Mouse (Mus musculus): ENCODE measurements around the gene 1810062G17Rik. TPM values are rescaled to one million over a fixed set of nuclear protein-coding genes. Genes with fewer than 3 reads are reported as not detected.
A peak's percentile ranks its signal among the peaks of the same experiment; 100 is the strongest.

Gene 1810062G17Rik
- polyA plus RNA-seq (2016; fragmentation: Nextera tagmentation; extraction: Ambion mirVana): 0.45 and 0.57 TPM in 2 replicates

GRCm38 (mm10) chr3:36475532-36476087 is at the start of gene 1810062G17Rik, which contains the start of gene Anxa5:
1810062G17Rik (plus strand) TSS chr3:36475937.
Anxa5 (minus strand) TSS chr3:36475894.
- Histone ChIP-seq H3K4me3 (replicated peaks) (peak within 1 kb of the TSS; percentile 53), H3K27me3 (no peaks in the 10 kb centered on the region; the same call in 1 of the 2 replicates), H3K9ac (peak within 1 kb of the TSS; percentile 58), H3K4me2 (peak within 1 kb of the TSS; percentile 70), H3K9me3 (no peaks in the 10 kb centered on the region), H3K27ac (peak within 1 kb of the TSS; percentile 44; the same call in 1 of the 2 replicates), H3K36me3 (replicated peaks) (no peaks in the 10 kb centered on the region), H3K4me1 (peaks cover 22% of the 10 kb centered on the region)
- ATAC-seq (ENCODE audit: low FRiP score): peak; percentile 96
- WGBS: under 1% methylated on average over 32 of the region's 32 CpGs

DNA sequence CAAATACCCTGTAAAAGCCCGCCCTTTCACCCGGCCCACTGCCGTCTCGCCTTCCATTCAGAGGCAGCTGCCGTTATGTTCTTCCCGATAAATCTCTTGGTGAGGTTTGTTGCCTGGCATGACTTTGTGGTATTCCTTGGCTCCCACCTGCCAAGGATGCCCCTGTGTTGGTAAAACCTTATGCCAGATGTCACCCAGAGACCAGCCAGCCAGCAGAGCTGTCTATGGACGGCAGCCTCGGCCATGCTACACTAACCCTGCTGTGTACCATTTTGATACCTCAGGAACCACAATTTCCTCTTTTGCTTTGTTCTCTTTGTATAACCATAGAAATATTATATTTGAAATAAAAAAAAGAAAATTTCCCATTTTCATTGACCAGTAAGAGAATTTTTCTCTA is 48.4 kb upstream of the 1810062G17Rik start:
- H3K4me1 ChIP-seq: no peaks in the 10 kb centered on the region
- no peaks in the 10 kb centered on the region for H3K36me3 ChIP-seq (replicated peaks)
- 96% methylated on average over 8 of the region's 8 CpGs for WGBS
- no peak overlapping the region for H3K27ac ChIP-seq
- no peaks in the 10 kb centered on the region for H3K9me3 ChIP-seq
- no peak overlapping the region for H3K4me2 ChIP-seq
- H3K9ac ChIP-seq: no peak overlapping the region
- no peaks in the 10 kb centered on the region for H3K27me3 ChIP-seq
- no peak for ATAC-seq (ENCODE audit: low FRiP score)
- H3K4me3 ChIP-seq (replicated peaks): no peak overlapping the region

- WGBS: 100% methylated on average over 1 of the region's 1 CpGs
- H3K9me3 ChIP-seq: no peaks in the 10 kb centered on the region
- no peak for ATAC-seq (ENCODE audit: low FRiP score)
- no peak overlapping the region for H3K4me3 ChIP-seq (replicated peaks)
- H3K36me3 ChIP-seq (replicated peaks): no peaks in the 10 kb centered on the region
- no peak overlapping the region for H3K4me2 ChIP-seq
- no peaks in the 10 kb centered on the region for H3K27me3 ChIP-seq
- no peaks in the 10 kb centered on the region for H3K4me1 ChIP-seq
- H3K9ac ChIP-seq: no peak overlapping the region
- no peak overlapping the region for H3K27ac ChIP-seq
Observed at GRCm38 (mm10) chr3:36430360-36430759, 45.4 kb upstream of the 1810062G17Rik start.

DNA sequence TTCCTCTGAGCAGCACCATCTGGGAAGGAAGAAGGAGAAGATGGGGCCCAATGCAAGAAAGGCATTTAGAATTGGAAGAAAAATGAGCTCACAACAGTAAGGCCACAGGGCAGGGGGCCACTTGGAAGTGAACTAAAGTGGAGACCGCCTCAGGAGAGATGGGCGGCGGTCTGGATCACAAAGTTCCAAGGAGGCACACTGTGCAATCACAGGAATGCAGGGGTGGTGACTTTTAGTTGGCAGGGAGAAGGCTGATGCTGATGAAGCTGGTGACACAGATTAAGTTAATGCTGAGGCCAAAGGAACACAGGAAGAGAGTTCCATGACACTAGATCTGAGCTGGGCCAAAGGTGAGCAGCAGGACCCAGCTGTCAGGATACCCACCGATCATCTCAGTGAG is 35.5 kb upstream of the 1810062G17Rik start:
- WGBS: 79% methylated on average over 4 of the region's 4 CpGs
- no peak overlapping the region for H3K4me2 ChIP-seq

GRCm38 (mm10) chr3:36442426-36442825 is 33.3 kb upstream of the 1810062G17Rik start:
- H3K36me3 ChIP-seq (replicated peaks): no peaks in the 10 kb centered on the region
- no peak overlapping the region for H3K4me2 ChIP-seq
- no peaks in the 10 kb centered on the region for H3K4me1 ChIP-seq
- H3K4me3 ChIP-seq (replicated peaks): no peak overlapping the region
- no peaks in the 10 kb centered on the region for H3K27me3 ChIP-seq
- H3K27ac ChIP-seq: no peak overlapping the region
- H3K9ac ChIP-seq: no peak overlapping the region
- WGBS: 0% methylated on average over 2 of the region's 2 CpGs
- no peaks in the 10 kb centered on the region for H3K9me3 ChIP-seq
- peak; percentile 69 for ATAC-seq (ENCODE audit: low FRiP score)

More for the DNA sequence above, 35.5 kb upstream of the 1810062G17Rik start:
- Histone ChIP-seq H3K9ac (no peak overlapping the region), H3K4me3 (replicated peaks) (no peak overlapping the region), H3K27ac (no peak overlapping the region), H3K9me3 (no peaks in the 10 kb centered on the region), H3K4me1 (no peaks in the 10 kb centered on the region), H3K27me3 (no peaks in the 10 kb centered on the region), H3K36me3 (replicated peaks) (no peaks in the 10 kb centered on the region)
- ATAC-seq (ENCODE audit: low FRiP score): no peak

DNA sequence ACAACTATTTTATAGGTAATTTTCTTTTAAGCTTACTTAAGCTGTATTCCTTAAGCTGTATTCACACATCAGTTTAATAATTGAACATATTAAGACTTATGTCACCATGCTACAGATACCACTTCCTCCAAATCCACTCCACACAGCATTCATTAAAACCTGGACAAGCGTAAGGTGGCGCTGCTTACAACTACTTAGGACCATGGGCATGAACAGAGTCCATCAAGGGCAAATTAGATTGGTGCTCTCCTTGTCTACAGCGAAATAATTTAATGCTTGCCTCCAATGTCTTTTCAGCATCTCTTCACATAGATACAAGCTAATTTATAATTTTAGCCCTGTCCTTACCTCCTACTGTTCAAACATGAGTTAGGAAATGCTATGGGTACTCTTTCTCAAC is 29.7 kb upstream of the 1810062G17Rik start:
- ATAC-seq (ENCODE audit: low FRiP score): no peak
- no peak overlapping the region for H3K9ac ChIP-seq
- WGBS: 89% methylated on average over 3 of the region's 3 CpGs
- H3K27me3 ChIP-seq: no peaks in the 10 kb centered on the region
- no peak overlapping the region for H3K27ac ChIP-seq
- no peaks in the 10 kb centered on the region for H3K4me1 ChIP-seq
- no peak overlapping the region for H3K4me2 ChIP-seq
- H3K9me3 ChIP-seq: no peaks in the 10 kb centered on the region
- no peak overlapping the region for H3K4me3 ChIP-seq (replicated peaks)
- H3K36me3 ChIP-seq (replicated peaks): no peaks in the 10 kb centered on the region

DNA sequence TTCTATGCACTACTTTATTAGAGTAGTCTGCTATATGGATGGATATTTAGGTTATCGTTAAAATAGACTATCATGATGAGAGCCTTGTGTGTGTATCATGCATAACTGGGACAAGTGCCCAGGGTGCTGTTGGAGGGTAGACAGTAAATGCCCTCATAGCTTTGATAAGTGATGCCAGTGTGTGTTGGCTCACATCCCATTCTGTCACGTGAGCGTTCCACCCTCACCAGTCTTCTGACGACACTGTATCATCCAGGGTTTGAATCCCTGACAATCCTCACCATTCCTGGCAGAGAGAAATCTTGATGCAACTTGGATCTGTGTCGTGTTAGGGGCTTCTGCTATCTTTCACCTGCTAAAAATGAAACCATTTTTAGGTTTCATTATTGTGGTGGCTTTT is 29.2 kb upstream of the 1810062G17Rik start:
- Histone ChIP-seq H3K4me3 (replicated peaks) (no peak overlapping the region), H3K4me1 (no peaks in the 10 kb centered on the region), H3K4me2 (no peak overlapping the region), H3K9me3 (no peaks in the 10 kb centered on the region), H3K27ac (no peak overlapping the region), H3K9ac (no peak overlapping the region), H3K36me3 (replicated peaks) (no peaks in the 10 kb centered on the region), H3K27me3 (no peaks in the 10 kb centered on the region)
- no peak for ATAC-seq (ENCODE audit: low FRiP score)
- 83% methylated on average over 5 of the region's 5 CpGs for WGBS

GRCm38 (mm10) chr3:36446918-36447317 is 28.8 kb upstream of the 1810062G17Rik start:
- no peak overlapping the region for H3K9ac ChIP-seq
- H3K27me3 ChIP-seq: no peaks in the 10 kb centered on the region
- no peak overlapping the region for H3K27ac ChIP-seq
- H3K9me3 ChIP-seq: no peaks in the 10 kb centered on the region
- 80% methylated on average over 6 of the region's 6 CpGs for WGBS
- no peaks in the 10 kb centered on the region for H3K36me3 ChIP-seq (replicated peaks)
- no peak for ATAC-seq (ENCODE audit: low FRiP score)
- no peak overlapping the region for H3K4me3 ChIP-seq (replicated peaks)
- no peak overlapping the region for H3K4me2 ChIP-seq
- no peaks in the 10 kb centered on the region for H3K4me1 ChIP-seq

DNA sequence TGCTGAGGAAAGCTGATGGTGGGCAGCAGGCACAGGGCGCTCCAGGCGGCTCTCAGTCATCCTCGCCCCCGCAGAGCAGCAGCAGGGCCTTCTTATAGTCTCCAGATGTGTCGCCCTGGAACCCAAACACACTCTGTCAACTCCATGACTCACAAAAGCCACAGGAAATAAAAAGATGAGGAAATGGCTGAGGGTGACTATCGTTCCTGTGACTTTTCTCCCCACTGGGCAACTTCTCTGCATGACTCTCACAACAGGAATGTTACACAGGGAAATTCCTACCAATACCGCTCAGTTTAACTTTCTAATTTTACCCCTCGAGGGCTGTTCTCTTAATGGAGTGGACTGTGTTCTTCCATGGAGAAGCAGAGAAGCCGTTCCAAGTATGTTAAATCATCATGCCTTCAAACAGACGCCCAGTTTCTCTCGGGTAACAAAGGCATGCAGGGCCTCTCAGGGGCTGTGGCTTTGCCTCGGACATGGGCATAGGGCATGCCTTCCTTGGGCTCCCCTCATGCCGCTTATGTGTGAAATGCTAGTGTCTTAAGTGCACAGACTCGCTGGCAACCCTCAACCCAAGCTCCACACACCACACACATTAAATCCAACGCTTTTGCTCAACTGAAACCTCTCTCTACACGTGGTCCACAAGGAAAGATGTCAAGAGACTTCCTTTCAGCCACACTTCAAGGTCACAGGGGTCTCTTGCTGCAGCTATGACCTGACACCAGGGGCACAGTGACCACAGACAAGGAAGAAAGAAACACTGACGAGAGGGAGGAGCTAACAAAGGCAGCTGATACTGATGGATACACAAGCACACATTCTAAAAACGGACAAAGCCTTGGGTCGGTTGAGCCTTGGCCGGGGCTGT is 26.2 kb upstream of the 1810062G17Rik start:
- 53% methylated on average over 20 of the region's 20 CpGs for WGBS
- ATAC-seq (ENCODE audit: low FRiP score): no peak

GRCm38 (mm10) chr3:36452502-36452901 is 23.2 kb upstream of the 1810062G17Rik start:
- no peak for ATAC-seq (ENCODE audit: low FRiP score)
- 91% methylated on average over 1 of the region's 1 CpGs for WGBS
- H3K27ac ChIP-seq: no peak overlapping the region
- no peaks in the 10 kb centered on the region for H3K36me3 ChIP-seq (replicated peaks)
- no peaks in the 10 kb centered on the region for H3K27me3 ChIP-seq
- no peak overlapping the region for H3K4me2 ChIP-seq
- H3K4me3 ChIP-seq (replicated peaks): no peak overlapping the region
- no peaks in the 10 kb centered on the region for H3K4me1 ChIP-seq
- no peak overlapping the region for H3K9ac ChIP-seq
- no peaks in the 10 kb centered on the region for H3K9me3 ChIP-seq

More for the DNA sequence above, 26.2 kb upstream of the 1810062G17Rik start:
- no peaks in the 10 kb centered on the region for H3K36me3 ChIP-seq (replicated peaks)
- no peak overlapping the region for H3K4me3 ChIP-seq (replicated peaks)
- H3K9ac ChIP-seq: no peak overlapping the region
- no peaks in the 10 kb centered on the region for H3K27me3 ChIP-seq
- H3K4me1 ChIP-seq: no peaks in the 10 kb centered on the region
- H3K27ac ChIP-seq: no peak overlapping the region
- no peaks in the 10 kb centered on the region for H3K9me3 ChIP-seq
- no peak overlapping the region for H3K4me2 ChIP-seq

GRCm38 (mm10) chr3:36455124-36455523 is 20.6 kb upstream of the 1810062G17Rik start:
- Histone ChIP-seq H3K4me1 (no peaks in the 10 kb centered on the region), H3K27ac (no peak overlapping the region), H3K9me3 (no peaks in the 10 kb centered on the region), H3K4me2 (no peak overlapping the region), H3K4me3 (replicated peaks) (no peak overlapping the region), H3K27me3 (no peaks in the 10 kb centered on the region), H3K9ac (no peak overlapping the region), H3K36me3 (replicated peaks) (0 out of 2 replicates have a peak, but pooled peaks cover 3% of the 10 kb centered on the region)
- WGBS: 92% methylated on average over 8 of the region's 8 CpGs
- ATAC-seq (ENCODE audit: low FRiP score): no peak

DNA sequence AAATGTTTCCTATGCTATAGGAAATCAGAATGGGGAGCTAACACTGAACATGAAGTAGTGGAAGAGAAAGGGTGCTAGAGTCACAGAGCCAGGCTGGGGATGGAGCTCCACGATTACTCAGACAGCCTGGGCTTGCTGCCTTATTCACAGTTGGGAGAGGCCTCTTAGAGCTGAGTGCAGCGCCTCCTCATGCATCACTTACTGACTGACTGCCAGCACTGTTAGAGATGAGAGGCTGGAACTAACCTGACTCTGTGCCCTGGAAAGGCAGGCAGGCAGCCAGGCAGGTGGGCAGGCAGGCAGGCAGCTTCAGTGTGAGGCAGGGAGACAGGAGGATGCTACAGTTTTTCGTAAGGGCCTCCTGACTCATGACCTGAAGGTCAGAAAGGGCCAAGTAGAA is 20.2 kb upstream of the 1810062G17Rik start:
- Histone ChIP-seq H3K27me3 (no peaks in the 10 kb centered on the region), H3K36me3 (replicated peaks) (0 out of 2 replicates have a peak, but pooled peaks cover 3% of the 10 kb centered on the region), H3K4me2 (no peak overlapping the region), H3K9me3 (no peaks in the 10 kb centered on the region), H3K4me3 (replicated peaks) (no peak overlapping the region), H3K27ac (no peak overlapping the region), H3K9ac (no peak overlapping the region), H3K4me1 (no peaks in the 10 kb centered on the region)
- no peak for ATAC-seq (ENCODE audit: low FRiP score)
- 86% methylated on average over 3 of the region's 3 CpGs for WGBS

Data from forebrain, embryonic 12.5 days (tissue).